Mouse (Mus musculus) midbrain, embryonic 10.5 days (tissue): ENCODE measurements around the gene Mink1. TPM values are rescaled to one million over a fixed set of nuclear protein-coding genes. Genes with fewer than 3 reads are reported as not detected.

Experiments used
- DNase-seq: peaks from one replicate; pipeline ENCODE4 v3.0.0-alpha.2; 2017; ENCODE audit warnings: low spot score
- H3K27ac ChIP-seq: fragments of 300-500 bp; sonication (generic); replicated peaks from 2 replicates; pipeline ENCODE4 v1.5.1; 2016; ENCODE audit warnings: mild to moderate bottlenecking
- H3K27me3 ChIP-seq: fragments of 300-500 bp; sonication (generic); 2 replicates; pipeline ENCODE4 v1.6.1; 2016; ENCODE audit warnings: low read depth, mild to moderate bottlenecking; ENCODE audit not compliant: poor library complexity, severe bottlenecking
- H3K36me3 ChIP-seq: fragments of 300-500 bp; sonication (generic); 2 replicates; pipeline ENCODE4 v1.6.1; 2016; ENCODE audit warnings: mild to moderate bottlenecking, moderate library complexity
- H3K4me1 ChIP-seq: fragments of 300-500 bp; sonication (generic); 2 replicates; pipeline ENCODE4 v1.6.1; 2016
- H3K4me3 ChIP-seq: fragments of 300-500 bp; sonication (generic); 2 replicates; pipeline ENCODE4 v1.5.1; 2016; ENCODE audit warnings: mild to moderate bottlenecking, moderate library complexity
- H3K9me3 ChIP-seq: fragments of 300-500 bp; sonication (generic); replicated peaks from 2 replicates; pipeline ENCODE4 v1.6.1; 2016; ENCODE audit warnings: mild to moderate bottlenecking
- WGBS: fragments of 180-500 bp; shearing (Covaris S2); methylation state at CpG from one replicate; pipeline ENCODE4 v1.1.7; 2016; 5-methylcytosine and 5-hydroxymethylcytosine counted together
- polyA plus RNA-seq: library from polyadenylated mRNA; unstranded; fragments of >200 nt; fragmentation: Nextera tagmentation; extraction: Ambion mirVana; gene quantifications from 2 replicates; pipeline ENCODE4 v1.2.1, GENCODE M21; 2016

The Mink1 gene
- polyA plus RNA-seq, 1 experiment from 2014 or later, result 10.3 TPM

- Histone ChIP-seq H3K27me3 (no peaks in the 10 kb centered on the region), H3K4me1 (no peaks in the 10 kb centered on the region), H3K27ac (no peak overlapping the region), H3K4me3 (no peak overlapping the region), H3K9me3 (no peaks in the 10 kb centered on the region), H3K36me3 (no peaks in the 10 kb centered on the region)
- WGBS, result 83% methylated on average over 2 of the region's 2 CpGs
- no peak for DNase-seq
Measured at GRCm38 (mm10) chr11:70628431-70628830, 65.8 kb downstream of the Mink1 start.

GRCm38 (mm10) chr11:70629557-70629956, 66.9 kb downstream of the Mink1 start:
- Histone ChIP-seq H3K36me3 (no peaks in the 10 kb centered on the region), H3K9me3 (no peaks in the 10 kb centered on the region), H3K27me3 (no peaks in the 10 kb centered on the region), H3K4me1 (no peaks in the 10 kb centered on the region), H3K27ac (no peak overlapping the region), H3K4me3 (no peak overlapping the region)
- DNase-seq, result no peak
- WGBS, result 57% methylated on average over 5 of the region's 5 CpGs

- Histone ChIP-seq H3K9me3 (no peaks in the 10 kb centered on the region), H3K27me3 (no peaks in the 10 kb centered on the region), H3K36me3 (no peaks in the 10 kb centered on the region), H3K27ac (no peak overlapping the region), H3K4me3 (no peak overlapping the region), H3K4me1 (no peaks in the 10 kb centered on the region)
- WGBS, result 67% methylated on average over 7 of the region's 7 CpGs
- DNase-seq, result no peak
Measured at GRCm38 (mm10) chr11:70630129-70630528, 67.4 kb downstream of the Mink1 start.

GRCm38 (mm10) chr11:70635601-70636000, 72.9 kb downstream of the Mink1 start:
- Histone ChIP-seq H3K27me3 (no peaks in the 10 kb centered on the region), H3K27ac (no peak overlapping the region), H3K4me3 (no peak overlapping the region), H3K36me3 (no peaks in the 10 kb centered on the region), H3K4me1 (no peaks in the 10 kb centered on the region), H3K9me3 (no peaks in the 10 kb centered on the region)
- 83% methylated on average over 4 of the region's 4 CpGs for WGBS
- no peak for DNase-seq

- Histone ChIP-seq H3K27me3 (no peaks in the 10 kb centered on the region), H3K4me3 (no peak overlapping the region), H3K27ac (no peak overlapping the region), H3K36me3 (peaks cover 1% of the 10 kb centered on the region; the same call in 1 of the 2 replicates), H3K4me1 (no peaks in the 10 kb centered on the region), H3K9me3 (no peaks in the 10 kb centered on the region)
- 92% methylated on average over 1 of the region's 1 CpGs for WGBS
- no peak for DNase-seq
Measured at GRCm38 (mm10) chr11:70637764-70638163, 75.1 kb downstream of the Mink1 start.

GRCm38 (mm10) chr11:70638293-70638692, 75.6 kb downstream of the Mink1 start:
- H3K9me3 ChIP-seq, result no peaks in the 10 kb centered on the region
- DNase-seq, result no peak
- H3K27me3 ChIP-seq, result no peaks in the 10 kb centered on the region
- no peaks in the 10 kb centered on the region for H3K4me1 ChIP-seq
- peaks cover 7% of the 10 kb centered on the region for H3K36me3 ChIP-seq
- no peak overlapping the region for H3K27ac ChIP-seq
- WGBS, result 88% methylated on average over 1 of the region's 1 CpGs
- no peak overlapping the region for H3K4me3 ChIP-seq

- Histone ChIP-seq H3K36me3 (peaks cover 12% of the 10 kb centered on the region), H3K4me1 (no peaks in the 10 kb centered on the region), H3K27me3 (no peaks in the 10 kb centered on the region), H3K4me3 (no peak within 1 kb of the TSS), H3K27ac (no peak within 1 kb of the TSS), H3K9me3 (no peaks in the 10 kb centered on the region)
- WGBS, result 60% methylated on average over 5 of the region's 5 CpGs
- no peak for DNase-seq
Measured at GRCm38 (mm10) chr11:70638714-70639278, 76.1 kb downstream of the Mink1 start, which contains the start of gene Gp1ba. Gene Gp1ba, plus strand, starts transcription at chr11:70639122.

GRCm38 (mm10) chr11:70639976-70640375, 77.3 kb downstream of the Mink1 start:
- Histone ChIP-seq H3K27me3 (no peaks in the 10 kb centered on the region), H3K9me3 (no peaks in the 10 kb centered on the region), H3K36me3 (peaks cover 23% of the 10 kb centered on the region), H3K27ac (no peak overlapping the region), H3K4me3 (no peak overlapping the region), H3K4me1 (no peaks in the 10 kb centered on the region)
- WGBS, result 82% methylated on average over 8 of the region's 8 CpGs
- no peak for DNase-seq

GRCm38 (mm10) chr11:70641241-70641640, 78.6 kb downstream of the Mink1 start:
- H3K9me3 ChIP-seq, result no peaks in the 10 kb centered on the region
- 80% methylated on average over 7 of the region's 7 CpGs for WGBS
- H3K36me3 ChIP-seq, result peaks cover 33% of the 10 kb centered on the region
- no peak overlapping the region for H3K4me3 ChIP-seq
- peaks cover 12% of the 10 kb centered on the region for H3K4me1 ChIP-seq
- no peaks in the 10 kb centered on the region for H3K27me3 ChIP-seq
- no peak overlapping the region for H3K27ac ChIP-seq
- DNase-seq, result no peak

- peaks cover 22% of the 10 kb centered on the region for H3K4me1 ChIP-seq
- H3K27me3 ChIP-seq, result no peaks in the 10 kb centered on the region
- no peak overlapping the region for H3K27ac ChIP-seq
- no peak for DNase-seq
- 90% methylated on average over 6 of the region's 6 CpGs for WGBS
- peaks cover 33% of the 10 kb centered on the region for H3K36me3 ChIP-seq
- no peaks in the 10 kb centered on the region for H3K9me3 ChIP-seq
- no peak overlapping the region for H3K4me3 ChIP-seq
Measured at GRCm38 (mm10) chr11:70643051-70643450, 80.4 kb downstream of the Mink1 start.

- H3K4me1 ChIP-seq, result peaks cover 35% of the 10 kb centered on the region
- peak overlapping the region; percentile 23 for H3K4me3 ChIP-seq
- H3K27me3 ChIP-seq, result no peaks in the 10 kb centered on the region
- H3K9me3 ChIP-seq, result no peaks in the 10 kb centered on the region
- H3K27ac ChIP-seq, result no peak overlapping the region
- no peak for DNase-seq
- H3K36me3 ChIP-seq, result peaks cover 48% of the 10 kb centered on the region
- WGBS, result 96% methylated on average over 8 of the region's 8 CpGs
Measured at GRCm38 (mm10) chr11:70644564-70645103, 82.0 kb downstream of the Mink1 start.

- Histone ChIP-seq H3K36me3 (peaks cover 58% of the 10 kb centered on the region), H3K4me3 (peak overlapping the region; percentile 90), H3K9me3 (no peaks in the 10 kb centered on the region), H3K27ac (peak overlapping the region; percentile 95), H3K4me1 (peaks cover 36% of the 10 kb centered on the region), H3K27me3 (no peaks in the 10 kb centered on the region)
- WGBS, result 92% methylated on average over 12 of the region's 12 CpGs
- no peak for DNase-seq
Measured at GRCm38 (mm10) chr11:70645461-70646258, 83.0 kb downstream of the Mink1 start.

- Histone ChIP-seq H3K4me3 (peak overlapping the region; percentile 90), H3K36me3 (peaks cover 64% of the 10 kb centered on the region), H3K9me3 (no peaks in the 10 kb centered on the region), H3K27me3 (no peaks in the 10 kb centered on the region), H3K4me1 (peaks cover 41% of the 10 kb centered on the region), H3K27ac (peak overlapping the region; percentile 95)
- DNase-seq, result no peak
- 27% methylated on average over 3 of the region's 3 CpGs for WGBS
Measured at GRCm38 (mm10) chr11:70646259-70646555, 83.5 kb downstream of the Mink1 start.
